Mouse (Mus musculus) midbrain, embryonic 15.5 days (tissue): ENCODE results near the gene Stip1. TPM values are rescaled to one million over a fixed set of nuclear protein-coding genes. Genes with fewer than 3 reads are reported as not detected.

Source experiments
- ATAC-seq: fragments of 200-750 bp; cut with Nextera tagmentation; replicated peaks from 2 replicates; pipeline ENCODE4 v1.8.0; 2017; ENCODE audit warnings: moderate TSS enrichment
- H3K27ac ChIP-seq: fragments of 300-500 bp; sonication (generic); 2 replicates; pipeline ENCODE4 v1.5.1; 2015; ENCODE audit warnings: mild to moderate bottlenecking, inconsistent platforms
- H3K27me3 ChIP-seq: fragments of 300-500 bp; sonication (generic); replicated peaks from 2 replicates; pipeline ENCODE4 v1.6.1; 2015; ENCODE audit warnings: inconsistent platforms
- H3K36me3 ChIP-seq: fragments of 300-500 bp; sonication (generic); replicated peaks from 2 replicates; pipeline ENCODE4 v1.6.1; 2015; ENCODE audit warnings: inconsistent platforms
- H3K4me1 ChIP-seq: fragments of 300-500 bp; sonication (generic); 2 replicates; pipeline ENCODE4 v1.6.1; 2015; ENCODE audit warnings: inconsistent platforms
- H3K4me2 ChIP-seq: fragments of 300-500 bp; sonication (generic); 2 replicates; pipeline ENCODE4 v1.6.1; 2015; ENCODE audit warnings: inconsistent platforms, mild to moderate bottlenecking, moderate library complexity
- H3K4me3 ChIP-seq: fragments of 300-500 bp; sonication (generic); 2 replicates; pipeline ENCODE4 v1.5.1; 2015; ENCODE audit warnings: mild to moderate bottlenecking, inconsistent platforms
- H3K9ac ChIP-seq: fragments of 300-500 bp; sonication (generic); 2 replicates; pipeline ENCODE4 v1.6.1; 2015; ENCODE audit warnings: mild to moderate bottlenecking, inconsistent platforms
- H3K9me3 ChIP-seq: fragments of 300-500 bp; sonication (generic); 2 replicates; pipeline ENCODE4 v1.6.1; 2016; ENCODE audit warnings: inconsistent platforms
- WGBS: fragments of 180-500 bp; shearing (Covaris S2); methylation state at CpG from one replicate; pipeline ENCODE4 v1.1.7; 2015; ENCODE audit warnings: mixed read lengths; 5-methylcytosine and 5-hydroxymethylcytosine counted together
- polyA plus RNA-seq: library from polyadenylated mRNA; unstranded; fragments of >200 nt; fragmentation: Nextera tagmentation; extraction: Ambion mirVana; gene quantifications from 2 replicates; pipeline ENCODE4 v1.2.1, GENCODE M21; 2015

The Stip1 gene
- polyA plus RNA-seq, 1 experiment from 2014 or later = 214 TPM

DNA sequence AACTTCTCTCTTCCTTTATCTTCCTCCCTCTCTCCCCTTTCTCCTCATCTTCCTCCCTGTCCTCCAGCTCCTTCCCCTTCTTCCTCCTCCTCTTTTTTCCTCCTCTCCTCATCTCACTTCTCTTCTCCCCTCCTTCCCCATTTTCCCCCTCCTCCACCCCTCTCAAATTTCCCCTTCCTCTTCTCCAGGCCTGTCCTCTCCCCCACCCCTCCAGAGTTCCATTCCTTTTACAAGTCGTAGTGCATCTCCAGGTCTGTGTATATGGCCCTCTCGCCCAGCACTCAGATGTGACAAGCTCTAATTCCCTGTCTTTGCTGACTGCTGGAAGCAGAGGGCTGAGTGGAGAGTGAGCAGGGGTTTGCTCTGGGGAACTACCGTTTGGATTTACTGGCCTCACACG, 31.0 kb upstream of the Stip1 start:
- Histone ChIP-seq H3K4me2 (peak overlapping the region; percentile 34; the same call in 1 of the 2 replicates), H3K4me3 (no peak overlapping the region), H3K27ac (peak overlapping the region; percentile 53), H3K4me1 (peaks cover 80% of the 10 kb centered on the region), H3K27me3 (0 out of 2 replicates have a peak, but pooled peaks cover 18% of the 10 kb centered on the region), H3K9me3 (no peaks in the 10 kb centered on the region), H3K9ac (0 out of 2 replicates have a peak overlapping the region, but pooled peaks have one; percentile 13), H3K36me3 (no peaks in the 10 kb centered on the region)
- 7% methylated on average over 4 of the region's 4 CpGs for WGBS
- no peak for ATAC-seq

GRCm38 (mm10) chr19:7069781-7070763, 30.3 kb upstream of the Stip1 start:
- H3K4me1 ChIP-seq = peaks cover 80% of the 10 kb centered on the region
- no peaks in the 10 kb centered on the region for H3K9me3 ChIP-seq
- H3K36me3 ChIP-seq = no peaks in the 10 kb centered on the region
- ATAC-seq = peak; percentile 55
- no peak overlapping the region for H3K4me3 ChIP-seq
- WGBS = 3% methylated on average over 35 of the region's 35 CpGs
- H3K9ac ChIP-seq = peak overlapping the region; percentile 13; the same call in 1 of the 2 replicates
- H3K27me3 ChIP-seq = 0 out of 2 replicates have a peak, but pooled peaks cover 13% of the 10 kb centered on the region
- peak overlapping the region; percentile 58 for H3K27ac ChIP-seq
- peak overlapping the region; percentile 34 for H3K4me2 ChIP-seq

DNA sequence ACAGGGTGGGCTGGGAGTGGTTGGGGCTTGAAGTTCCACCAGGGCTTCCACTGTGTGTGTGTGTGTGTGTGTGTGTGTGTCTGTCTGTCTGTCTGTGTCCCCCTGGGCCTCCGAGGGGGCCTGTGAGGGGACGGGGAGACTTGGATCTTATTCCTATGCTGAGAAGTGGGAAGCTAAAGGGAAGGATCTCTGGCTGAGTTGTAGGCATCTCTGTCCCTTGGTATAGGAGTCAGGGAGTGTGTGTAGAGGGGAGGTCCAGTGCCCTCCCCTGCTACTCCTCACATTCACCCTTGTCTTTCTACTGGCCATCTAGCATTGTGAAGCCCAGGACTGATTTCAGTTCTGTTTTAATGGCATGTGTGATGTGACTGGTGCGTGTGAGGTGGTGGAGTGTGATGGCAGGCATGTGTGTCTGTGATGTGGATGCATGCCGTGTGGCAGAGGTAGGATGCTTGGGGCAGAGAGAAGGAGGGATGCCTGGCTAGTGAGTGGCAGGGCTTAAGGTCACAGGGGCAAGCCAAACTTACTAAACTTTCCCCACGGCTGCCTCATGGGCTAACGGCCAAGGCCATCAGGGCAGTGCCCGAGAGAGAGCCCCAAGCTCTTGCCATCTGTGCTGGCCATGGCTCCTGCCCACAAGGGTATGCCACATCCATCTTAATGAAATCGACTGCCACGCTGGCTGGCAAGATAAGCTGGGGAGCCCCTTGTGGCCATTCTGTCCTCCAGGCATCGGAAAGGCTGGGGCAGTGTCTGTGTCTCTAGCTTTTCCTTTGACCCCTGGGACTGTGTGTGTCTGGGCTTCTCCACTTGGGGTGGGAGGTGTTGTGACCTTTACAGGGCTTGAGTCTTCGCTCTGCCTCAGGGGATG, 29.1 kb upstream of the Stip1 start:
- no peak overlapping the region for H3K9ac ChIP-seq
- 0 out of 2 replicates have a peak, but pooled peaks cover 13% of the 10 kb centered on the region for H3K27me3 ChIP-seq
- ATAC-seq = no peak
- H3K9me3 ChIP-seq = no peaks in the 10 kb centered on the region
- H3K36me3 ChIP-seq = no peaks in the 10 kb centered on the region
- WGBS = 25% methylated on average over 11 of the region's 11 CpGs
- H3K4me1 ChIP-seq = peaks cover 72% of the 10 kb centered on the region
- H3K4me2 ChIP-seq = peak overlapping the region; percentile 32; the same call in 1 of the 2 replicates
- H3K27ac ChIP-seq = peak overlapping the region; percentile 58
- no peak overlapping the region for H3K4me3 ChIP-seq

DNA sequence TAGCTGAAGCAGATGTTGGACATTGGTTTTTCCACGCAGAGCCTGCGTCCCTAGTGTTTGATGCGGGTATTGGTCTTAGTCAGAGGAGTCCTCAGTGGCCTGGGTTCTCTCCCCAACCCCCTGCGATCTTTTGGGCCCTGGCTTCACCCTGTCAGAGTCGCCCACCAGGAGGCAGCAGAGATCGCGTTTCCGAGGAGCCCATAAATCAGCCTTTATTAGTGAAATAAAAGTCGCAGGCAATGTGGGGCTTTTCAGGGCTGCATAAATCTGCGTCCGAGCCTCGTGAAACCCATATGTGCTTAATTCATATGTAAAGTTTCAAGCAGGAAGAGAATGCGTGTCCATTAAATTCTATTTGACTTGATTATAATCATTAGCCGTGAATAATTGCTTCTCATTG, 28.4 kb upstream of the Stip1 start:
- 1% methylated on average over 14 of the region's 14 CpGs for WGBS
- peak; percentile 27; the same call in 1 of the 2 replicates for ATAC-seq

DNA sequence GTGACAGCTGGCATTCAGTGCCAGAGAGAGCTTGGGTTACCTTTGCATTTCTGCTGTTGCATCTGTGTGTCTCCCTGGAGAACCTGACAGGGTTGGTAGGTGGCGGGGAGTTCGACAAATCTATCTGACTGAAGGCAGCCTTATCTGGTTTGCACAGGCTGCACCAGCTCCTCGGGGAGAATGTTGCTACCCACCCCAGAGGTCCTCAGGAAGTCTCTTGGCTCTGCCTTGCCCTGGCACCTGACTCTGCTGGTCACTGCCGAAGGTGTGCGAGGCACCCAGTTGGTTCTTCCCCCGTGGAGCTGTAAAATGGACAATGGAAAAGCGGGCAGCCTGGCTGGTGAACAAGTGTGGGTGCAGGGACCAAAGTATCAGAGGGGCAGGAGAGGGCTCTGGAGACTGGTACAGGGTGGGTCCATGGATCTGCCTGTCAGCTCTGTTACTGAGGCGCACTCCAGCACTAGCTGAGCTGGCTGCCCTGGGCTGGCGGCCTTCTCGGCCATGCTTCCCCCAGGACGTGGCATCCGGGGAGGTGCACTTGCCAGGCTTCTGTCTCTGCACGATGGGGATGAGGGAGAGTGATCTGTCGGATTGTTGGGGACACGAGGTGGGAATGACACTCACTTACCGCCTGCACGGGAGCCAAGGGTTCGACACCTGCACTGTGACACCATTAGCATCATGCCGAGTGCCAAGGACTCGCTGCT, 27.7 kb upstream of the Stip1 start:
- Histone ChIP-seq H3K27ac (0 out of 2 replicates have a peak overlapping the region, but pooled peaks have one; percentile 10), H3K9me3 (no peaks in the 10 kb centered on the region), H3K27me3 (0 out of 2 replicates have a peak, but pooled peaks cover 7% of the 10 kb centered on the region), H3K4me3 (no peak overlapping the region), H3K4me1 (peaks cover 60% of the 10 kb centered on the region), H3K4me2 (no peak overlapping the region), H3K36me3 (no peaks in the 10 kb centered on the region), H3K9ac (no peak overlapping the region)
- WGBS = 47% methylated on average over 20 of the region's 20 CpGs
- no peak for ATAC-seq

More for the DNA sequence above, 28.4 kb upstream of the Stip1 start:
- Histone ChIP-seq H3K9ac (no peak overlapping the region), H3K4me3 (no peak overlapping the region), H3K9me3 (no peaks in the 10 kb centered on the region), H3K4me1 (peaks cover 65% of the 10 kb centered on the region), H3K27ac (peak overlapping the region; percentile 58), H3K27me3 (0 out of 2 replicates have a peak, but pooled peaks cover 13% of the 10 kb centered on the region), H3K4me2 (peak overlapping the region; percentile 32; the same call in 1 of the 2 replicates), H3K36me3 (no peaks in the 10 kb centered on the region)

GRCm38 (mm10) chr19:7066828-7067342, 27.1 kb upstream of the Stip1 start:
- no peak overlapping the region for H3K9ac ChIP-seq
- no peak overlapping the region for H3K27ac ChIP-seq

GRCm38 (mm10) chr19:7066034-7066827, 26.5 kb upstream of the Stip1 start:
- no peak overlapping the region for H3K27ac ChIP-seq
- H3K27me3 ChIP-seq = 0 out of 2 replicates have a peak, but pooled peaks cover 3% of the 10 kb centered on the region
- H3K9ac ChIP-seq = no peak overlapping the region
- H3K36me3 ChIP-seq = no peaks in the 10 kb centered on the region
- peaks cover 52% of the 10 kb centered on the region for H3K4me1 ChIP-seq
- H3K4me2 ChIP-seq = no peak overlapping the region
- WGBS = 32% methylated on average over 15 of the region's 15 CpGs
- no peak for ATAC-seq
- no peaks in the 10 kb centered on the region for H3K9me3 ChIP-seq
- H3K4me3 ChIP-seq = no peak overlapping the region

More at GRCm38 (mm10) chr19:7066828-7067342, 27.1 kb upstream of the Stip1 start:
- 0 out of 2 replicates have a peak, but pooled peaks cover 3% of the 10 kb centered on the region for H3K27me3 ChIP-seq
- peaks cover 55% of the 10 kb centered on the region for H3K4me1 ChIP-seq
- H3K4me3 ChIP-seq = no peak overlapping the region
- WGBS = 46% methylated on average over 7 of the region's 8 CpGs
- H3K4me2 ChIP-seq = no peak overlapping the region
- no peaks in the 10 kb centered on the region for H3K36me3 ChIP-seq
- ATAC-seq = no peak
- H3K9me3 ChIP-seq = no peaks in the 10 kb centered on the region

DNA sequence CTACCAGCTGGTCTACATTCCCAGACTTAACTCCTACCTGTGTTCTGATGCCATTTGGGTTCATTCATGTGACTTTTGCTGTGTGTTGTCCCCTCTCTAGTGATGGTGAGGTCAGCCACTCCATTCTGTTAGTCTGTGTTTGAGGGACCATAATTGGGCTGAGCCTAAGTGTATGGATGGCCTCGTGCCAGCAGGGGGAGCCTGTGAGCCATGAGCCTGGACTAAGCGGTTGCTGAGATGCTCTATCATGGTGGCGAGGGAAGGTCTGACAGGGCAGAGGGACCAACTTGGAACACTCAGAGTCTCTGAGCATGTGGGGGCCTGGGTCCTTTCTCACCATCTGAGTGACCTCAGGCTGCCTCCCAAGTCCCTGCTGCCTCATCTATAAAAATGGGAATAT, 24.8 kb upstream of the Stip1 start:
- Histone ChIP-seq H3K27me3 (0 out of 2 replicates have a peak, but pooled peaks cover 3% of the 10 kb centered on the region), H3K9ac (no peak overlapping the region), H3K4me1 (peaks cover 35% of the 10 kb centered on the region), H3K4me2 (no peak overlapping the region), H3K36me3 (no peaks in the 10 kb centered on the region), H3K9me3 (no peaks in the 10 kb centered on the region), H3K4me3 (no peak overlapping the region), H3K27ac (no peak overlapping the region)
- peak; percentile 66 for ATAC-seq
- WGBS = 2% methylated on average over 3 of the region's 3 CpGs

DNA sequence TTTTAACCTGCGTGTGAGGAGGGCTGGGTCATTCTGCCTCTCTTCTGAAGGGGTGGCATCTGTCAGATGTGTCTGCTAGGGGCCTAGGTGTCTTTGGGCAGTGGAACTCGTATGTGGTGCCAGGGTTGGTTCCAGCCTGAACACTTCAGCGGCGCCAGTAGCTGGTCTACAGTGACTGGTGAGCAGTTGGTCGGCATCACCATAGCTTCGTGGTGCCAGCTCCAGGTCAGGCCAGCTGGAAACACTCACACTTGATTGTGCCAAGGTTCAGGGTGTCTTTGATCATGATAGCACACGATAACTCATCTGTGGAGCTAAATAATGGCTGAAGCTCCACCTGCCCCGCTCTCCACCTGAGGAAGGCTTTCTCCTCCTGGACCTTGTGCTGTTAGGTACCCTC, 23.1 kb upstream of the Stip1 start:
- no peak overlapping the region for H3K4me2 ChIP-seq
- ATAC-seq = no peak
- peaks cover 25% of the 10 kb centered on the region for H3K4me1 ChIP-seq
- H3K4me3 ChIP-seq = no peak overlapping the region
- no peak overlapping the region for H3K9ac ChIP-seq
- H3K27me3 ChIP-seq = peaks cover 8% of the 10 kb centered on the region; the same call in 1 of the 2 replicates
- 93% methylated on average over 8 of the region's 8 CpGs for WGBS
- H3K36me3 ChIP-seq = no peaks in the 10 kb centered on the region
- H3K9me3 ChIP-seq = no peaks in the 10 kb centered on the region
- H3K27ac ChIP-seq = no peak overlapping the region

DNA sequence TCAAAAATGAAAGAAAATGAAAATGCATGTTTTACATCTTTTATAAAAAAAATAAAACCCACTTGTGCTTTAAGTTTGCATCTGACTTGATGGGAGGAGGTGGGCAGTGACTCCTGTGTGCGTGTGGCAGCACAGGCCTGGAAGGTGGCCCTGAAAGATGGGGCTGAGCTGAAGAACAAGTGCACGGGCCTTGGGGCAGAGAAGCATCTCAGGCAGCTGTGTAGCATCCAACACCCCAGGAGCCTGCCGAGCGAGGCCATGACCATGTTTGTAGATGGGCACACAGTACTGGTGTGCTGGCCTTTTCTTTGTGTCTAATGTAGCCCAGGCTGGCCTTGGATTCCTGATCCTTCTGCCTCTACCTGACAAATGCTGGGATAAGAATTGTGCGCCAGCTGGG, 22.3 kb upstream of the Stip1 start:
- Histone ChIP-seq H3K36me3 (no peaks in the 10 kb centered on the region), H3K4me2 (no peak overlapping the region), H3K4me1 (peaks cover 25% of the 10 kb centered on the region), H3K4me3 (no peak overlapping the region), H3K9me3 (no peaks in the 10 kb centered on the region), H3K27me3 (peaks cover 11% of the 10 kb centered on the region), H3K27ac (no peak overlapping the region), H3K9ac (no peak overlapping the region)
- no peak for ATAC-seq
- 91% methylated on average over 5 of the region's 5 CpGs for WGBS
